Mouse (Mus musculus): ENCODE measurements around the gene Rnf20. TPM values are rescaled to one million over a fixed set of nuclear protein-coding genes. Genes with fewer than 3 reads are reported as not detected.

Gene Rnf20
- polyA plus RNA-seq, 1 experiment: 74.9 TPM

DNA sequence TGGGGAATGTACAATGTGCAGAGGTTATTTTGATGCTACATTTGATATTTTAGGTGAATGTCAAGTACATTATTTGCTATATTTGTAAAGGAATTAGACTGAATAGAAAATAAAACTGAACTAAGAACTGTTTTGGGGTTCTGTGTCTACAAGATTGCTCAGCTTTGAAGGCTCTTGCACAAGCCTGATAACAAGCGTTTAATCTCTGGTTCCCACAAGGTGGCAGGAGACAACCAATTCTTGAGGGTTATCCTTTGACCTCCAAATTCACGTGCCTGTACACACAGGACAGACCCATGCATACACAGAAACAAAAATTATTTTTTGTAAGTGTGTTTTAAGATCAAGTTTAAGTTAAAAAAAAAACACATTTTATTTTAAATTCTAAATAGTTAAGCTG, 8.1 kb downstream of the Rnf20 start:
- no peak for DNase-seq (ENCODE audit: extremely low spot score in 1 of 2, low spot score in 1 of 2)

GRCm38 (mm10) chr4:49659421-49659820, 27.6 kb downstream of the Rnf20 start:
- DNase-seq (ENCODE audit: extremely low spot score in 1 of 2, low spot score in 1 of 2): no peak

- no peak for DNase-seq (ENCODE audit: extremely low spot score in 1 of 2, low spot score in 1 of 2)
Observed at GRCm38 (mm10) chr4:49661664-49662063, 29.9 kb downstream of the Rnf20 start.

DNA sequence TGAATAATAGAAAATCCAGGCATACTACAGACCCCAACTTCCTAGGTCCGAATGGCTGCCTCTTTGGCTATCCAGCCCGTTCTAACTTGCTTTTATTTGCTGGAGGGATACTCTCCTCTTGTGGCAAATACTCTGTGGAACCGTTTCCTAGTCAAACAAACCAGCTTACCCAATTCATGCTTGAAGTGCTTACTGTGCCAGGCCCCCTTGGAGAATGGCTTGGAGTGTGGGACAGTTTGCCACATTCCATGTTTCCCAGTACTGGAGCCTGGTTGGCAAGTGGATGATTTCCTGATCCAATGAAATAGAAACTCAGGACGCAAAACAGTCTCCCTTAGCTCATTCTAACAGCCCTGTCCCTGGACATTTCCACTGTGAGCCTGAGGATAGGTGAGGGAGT, 30.4 kb downstream of the Rnf20 start:
- no peak for DNase-seq (ENCODE audit: extremely low spot score in 1 of 2, low spot score in 1 of 2)

- DNase-seq (ENCODE audit: extremely low spot score in 1 of 2, low spot score in 1 of 2): peak in 1 of 2 experiments; percentile 63
Observed at GRCm38 (mm10) chr4:49664850-49665249, 33.0 kb downstream of the Rnf20 start.

- DNase-seq (ENCODE audit: extremely low spot score in 1 of 2, low spot score in 1 of 2): no peak
Observed at GRCm38 (mm10) chr4:49676071-49676470, 44.3 kb downstream of the Rnf20 start.

GRCm38 (mm10) chr4:49676790-49677189, 45.0 kb downstream of the Rnf20 start:
- DNase-seq (ENCODE audit: extremely low spot score in 1 of 2, low spot score in 1 of 2): no peak

- no peak for DNase-seq (ENCODE audit: extremely low spot score in 1 of 2, low spot score in 1 of 2)
Observed at GRCm38 (mm10) chr4:49680171-49680875, 48.5 kb downstream of the Rnf20 start.

- DNase-seq (ENCODE audit: extremely low spot score in 1 of 2, low spot score in 1 of 2): no peak
Observed at GRCm38 (mm10) chr4:49681812-49682211, 50.0 kb downstream of the Rnf20 start, which contains the start of gene Ppp3r2. Gene Ppp3r2 (minus strand): TSS chr4:49682024.

DNA sequence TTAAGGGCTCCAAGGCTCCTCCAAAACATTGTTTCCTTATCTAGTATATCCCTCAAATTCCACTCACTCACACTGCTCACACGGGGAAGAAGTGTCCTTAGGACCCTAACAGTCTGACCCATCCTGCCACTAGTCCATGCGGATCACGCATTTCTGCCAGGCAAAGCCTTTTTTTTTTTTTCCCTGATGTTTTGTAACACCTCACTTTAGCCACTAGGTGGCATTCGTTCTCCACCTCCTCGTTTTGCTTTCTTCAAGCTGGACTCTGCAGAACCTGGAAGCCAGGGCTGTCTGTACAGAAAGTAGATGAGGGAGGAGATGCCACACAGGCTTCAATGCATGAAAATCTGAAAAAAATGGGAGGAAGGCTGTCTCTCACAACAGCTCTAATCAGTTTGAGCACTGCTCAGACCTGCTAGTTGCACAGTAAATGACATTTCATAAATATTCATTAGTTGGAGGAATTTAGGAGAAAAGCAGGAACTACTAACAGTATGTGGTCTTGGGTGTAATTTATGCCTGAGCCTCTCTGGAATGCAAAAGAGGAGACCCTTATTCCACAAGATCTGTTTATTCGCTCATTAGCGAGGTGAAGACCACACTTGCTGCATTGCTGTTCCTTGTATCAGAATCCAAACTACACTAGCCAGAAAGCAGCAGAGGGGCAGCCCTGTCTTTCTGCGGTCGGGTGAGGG, 56.9 kb downstream of the Rnf20 start:
- DNase-seq (ENCODE audit: extremely low spot score in 1 of 2, low spot score in 1 of 2): peak in 1 of 2 experiments; percentile 73

DNA sequence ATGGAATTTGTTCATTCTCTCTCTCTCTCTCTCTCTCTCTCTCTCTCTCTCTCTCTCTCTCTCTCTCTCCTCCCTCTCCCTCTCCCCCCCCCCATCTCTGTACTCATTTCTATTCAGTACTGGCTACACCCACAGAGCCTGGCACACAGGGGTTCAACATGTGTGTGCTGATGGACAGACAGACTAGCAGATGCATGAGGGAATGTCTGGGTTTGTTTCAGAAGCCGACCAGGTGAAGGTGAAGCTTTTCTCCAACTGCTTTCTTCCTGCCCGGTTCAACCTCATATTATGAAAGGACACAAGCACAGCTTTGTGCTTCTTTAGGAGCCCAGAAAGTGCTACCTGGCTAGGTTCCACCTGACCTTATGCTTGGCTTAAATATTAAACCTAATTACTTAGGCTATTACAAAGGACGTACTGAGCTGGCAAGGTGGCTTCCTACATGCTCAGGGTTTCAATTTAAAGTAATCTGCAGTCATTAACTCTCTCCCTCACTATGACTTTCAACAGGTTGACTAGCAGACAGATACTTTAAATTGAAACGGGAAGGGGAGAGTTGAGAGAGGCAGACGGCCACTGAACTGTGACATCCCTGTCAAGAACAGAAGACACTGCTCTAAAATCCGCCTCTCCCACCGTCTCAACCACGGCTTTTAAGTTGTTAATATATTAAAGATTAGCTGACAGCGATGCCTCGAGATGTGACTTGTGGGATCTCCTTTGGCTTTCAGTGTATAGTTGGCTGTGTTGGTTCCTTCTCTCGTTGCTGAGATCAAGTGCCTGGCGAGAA, 59.8 kb downstream of the Rnf20 start:
- DNase-seq (ENCODE audit: extremely low spot score in 1 of 2, low spot score in 1 of 2): no peak

Other genes with a start within 250 kb of the Rnf20 start
- not detected in 2 replicates for gene Acnat2, start 223.9 kb upstream of the Rnf20 start, polyA plus RNA-seq (2012; rRNA removed)
- gene Acnat1, start 158.1 kb upstream of the Rnf20 start, polyA plus RNA-seq (2012; rRNA removed): not detected in 2 replicates
- 0.08 and 0.14 TPM in 2 replicates for gene Baat, start 125.4 kb upstream of the Rnf20 start, polyA plus RNA-seq (2012; rRNA removed)
- gene Mrpl50, start 110.9 kb upstream of the Rnf20 start, polyA plus RNA-seq (2012; rRNA removed): 19.6 and 20.7 TPM in 2 replicates
- 3.3 and 3.6 TPM in 2 replicates for gene Zfp189, start 110.8 kb upstream of the Rnf20 start, polyA plus RNA-seq (2012; rRNA removed)
- gene Aldob, start 82.5 kb upstream of the Rnf20 start, polyA plus RNA-seq (2012; rRNA removed): 3.3 and 3.7 TPM in 2 replicates
- 67.2 and 73.6 TPM in 2 replicates for gene Tmem246, start 34.1 kb upstream of the Rnf20 start, polyA plus RNA-seq (2012; rRNA removed)
- 0.32 and 0.36 TPM in 2 replicates for gene Ppp3r2, start 50.0 kb downstream of the Rnf20 start, polyA plus RNA-seq (2012; rRNA removed)
- 10.9 and 16.9 TPM in 2 replicates for gene Grin3a, start 213.7 kb downstream of the Rnf20 start, polyA plus RNA-seq (2012; rRNA removed)